In genomic region chr13:46748138-46748873, GRCm38 (mm10) we compare ENCODE assay signal across 27 mouse cellular contexts. TPM values are rescaled to one million over a fixed set of nuclear protein-coding genes. Genes with fewer than 3 reads are reported as not detected.
A peak's percentile ranks its signal among the peaks of the same experiment; 100 is the strongest.
DNase-seq lines count a peak whose midpoint lies in the region; ATAC-seq and TF ChIP-seq lines count a peak whose summit lies in the region.
"Had no signal": no experiment of that assay in that cellular context is flagged by ENCODE, and none has a peak within 500 bp of the region (broad histone marks: within the 10 kb centered on the region; RNA-seq: fewer than 3 reads in every experiment).

No protein-coding gene starts in this region.

- no peaks in the 10 kb centered on the region for H3K27me3 ChIP-seq in MEL (ENCODE audit: control insufficient read depth in 1 of 2, insufficient read depth in 2 of 2, low read length in 2 of 2)
- no peaks in the 10 kb centered on the region for H3K27me3 ChIP-seq in liver, embryonic 13.5 days
- H3K27me3 ChIP-seq: CH12.LX; forebrain, embryonic 12.5 days; heart, embryonic 12.5 days; hindbrain, embryonic 13.5 days; limb, embryonic 15.5 days had no signal

- peak overlapping the region; percentile 9; the same call in 1 of the 2 replicates for H3K4me2 ChIP-seq in liver, embryonic 13.5 days
- H3K4me2 ChIP-seq: forebrain, embryonic 12.5 days; heart, embryonic 12.5 days; hindbrain, embryonic 13.5 days; limb, embryonic 15.5 days had no signal

- ATAC-seq in erythroid progenitor cell, adult 5-6 weeks (replicated peaks; ENCODE audit: low FRiP score, poor library complexity, severe bottlenecking), result 0 out of 2 replicates have a peak, but pooled peaks have one; percentile 28
- ATAC-seq in liver, embryonic 13.5 days (ENCODE audit: low read depth), result peak; percentile 94
- peak; percentile 93 for ATAC-seq in megakaryocyte progenitor cell, adult 5-6 weeks (replicated peaks; ENCODE audit: poor library complexity)
- ATAC-seq: forebrain, postnatal 0 days; lung, postnatal 0 days had no signal

- 18% methylated on average over 5 of the region's 5 CpGs for WGBS in liver, embryonic 13.5 days (ENCODE audit: insufficient replicate concordance)

- peaks cover 14 to 15% of the 10 kb centered on the region in 2 experiments for H3K4me1 ChIP-seq in MEL (ENCODE audit: control insufficient read depth in 1 of 2, insufficient read depth in 2 of 2, low read length in 2 of 2)
- H3K4me1 ChIP-seq in liver, embryonic 13.5 days (replicated peaks), result peaks cover 23% of the 10 kb centered on the region
- H3K4me1 ChIP-seq: forebrain, embryonic 12.5 days; hindbrain, embryonic 13.5 days; limb, embryonic 10.5 days; limb, embryonic 15.5 days had no signal

- TF ChIP-seq EP300 in MEL (IDR thresholded peaks at IDR 0.05; ENCODE audit: low read depth in 1 of 2, low read length in 2 of 2), result peak in 1 of 2 experiments; percentile 55; a peak in 2 of 4 replicates

- no peak for TF ChIP-seq CTCF in MEL (IDR thresholded peaks at IDR 0.05 in 2 of 3, conservative IDR thresholded peaks at IDR 0.05 in 1 of 3; ENCODE audit: control insufficient read depth in 1 of 3, insufficient read depth in 1 of 3, low read depth in 2 of 3, low read length in 3 of 3, poor library complexity in 1 of 3, severe bottlenecking in 1 of 3)

- peak overlapping the region in 1 of 2 experiments; percentile 28; a peak in 1 of 4 replicates for H3K4me3 ChIP-seq in MEL (ENCODE audit: control insufficient read depth in 1 of 2, insufficient read depth in 1 of 2, low read depth in 2 of 2, low read length in 2 of 2)
- no peak overlapping the region for H3K4me3 ChIP-seq in liver, embryonic 13.5 days (replicated peaks)
- H3K4me3 ChIP-seq: erythroblast, embryonic 14.5 days; forebrain, embryonic 12.5 days; heart, embryonic 12.5 days; hindbrain, embryonic 13.5 days; limb, embryonic 10.5 days; limb, embryonic 15.5 days had no signal

- H3K27ac ChIP-seq in MEL (ENCODE audit: control insufficient read depth, low read depth, low read length), result peak overlapping the region; percentile 64
- no peak overlapping the region for H3K27ac ChIP-seq in liver, embryonic 13.5 days
- H3K27ac ChIP-seq: forebrain, embryonic 12.5 days; hindbrain, embryonic 13.5 days; limb, embryonic 10.5 days; limb, embryonic 15.5 days had no signal

- H3K9me3 ChIP-seq in MEL (replicated peaks; ENCODE audit: insufficient read depth, low read length), result no peaks in the 10 kb centered on the region
- H3K9me3 ChIP-seq in liver, embryonic 13.5 days (replicated peaks), result no peaks in the 10 kb centered on the region
- H3K9me3 ChIP-seq: forebrain, embryonic 12.5 days; heart, embryonic 12.5 days; hindbrain, embryonic 13.5 days; limb, embryonic 10.5 days; limb, embryonic 15.5 days had no signal

- H3K79me2 ChIP-seq in MEL (ENCODE audit: control insufficient read depth, insufficient read depth, low read length, poor library complexity), result no peaks in the 10 kb centered on the region

- no peak for TF ChIP-seq POLR2A in MEL (IDR thresholded peaks at IDR 0.05; ENCODE audit: control insufficient read depth in 1 of 2, insufficient read depth in 1 of 2, low read depth in 1 of 2, low read length in 2 of 2, poor library complexity in 1 of 2)

- DNase-seq in MEL (ENCODE audit: low read depth, low spot score), result peak; percentile 67
- DNase-seq in liver, embryonic 13.5 days, result peak; percentile 24
- DNase-seq in testis, postnatal 14 days (ENCODE audit: low spot score), result no peak
- DNase-seq in urinary bladder, adult 2 months (ENCODE audit: low spot score), result no peak
- DNase-seq in lung, adult 18-20 months, result no peak
- DNase-seq: adrenal gland, postnatal 10 days; cerebellum, adult 11-12 months; cerebellum, adult 9-11 months; forebrain, postnatal 0 days; heart, adult 18-20 months; heart, postnatal 4 days; kidney, adult 11 months; kidney, postnatal 4 days; layer of hippocampus, postnatal 36 days; lung, postnatal 4 days; midbrain, embryonic 14.5 days; thymus, postnatal 14 days had no signal

- peaks cover 0 to 14% of the 10 kb centered on the region in 2 experiments; a peak in 2 of 4 replicates for H3K36me3 ChIP-seq in MEL (ENCODE audit: control insufficient read depth in 1 of 2, insufficient read depth in 2 of 2, low read length in 2 of 2)
- no peaks in the 10 kb centered on the region; the same call in 1 of the 2 replicates for H3K36me3 ChIP-seq in liver, embryonic 13.5 days

- TF ChIP-seq RAD21 in MEL (IDR thresholded peaks at IDR 0.05; ENCODE audit: low read depth, low read length), result no peak

- no peak overlapping the region for H3K9ac ChIP-seq in MEL (ENCODE audit: control insufficient read depth, low read depth, low read length, poor library complexity, severe bottlenecking)
- H3K9ac ChIP-seq in liver, embryonic 13.5 days, result no peak overlapping the region
- H3K9ac ChIP-seq: forebrain, embryonic 12.5 days; forebrain, postnatal 0 days; heart, embryonic 12.5 days; hindbrain, embryonic 13.5 days; limb, embryonic 15.5 days had no signal

TF ChIP-seq in MEL, 35 proteins besides CTCF, POLR2A, EP300 and RAD21:
- TF ChIP-seq NRF1 (IDR thresholded peaks at IDR 0.05; ENCODE audit: insufficient read depth, low read depth, low read length, poor library complexity, severe bottlenecking), result no peak
- no peak for TF ChIP-seq USF2 (IDR thresholded peaks at IDR 0.05; ENCODE audit: borderline replicate concordance in 1 of 2, insufficient read depth in 1 of 2, low read depth in 1 of 2, low read length in 2 of 2)
- no peak for TF ChIP-seq ZMIZ1 (IDR thresholded peaks at IDR 0.05; ENCODE audit: low read depth, low read length)
- peak; percentile 51; the same call in 1 of the 2 replicates for TF ChIP-seq TCF12 (IDR thresholded peaks at IDR 0.05; ENCODE audit: low read depth, low read length)
- no peak for TF ChIP-seq BHLHE40 (IDR thresholded peaks at IDR 0.05; ENCODE audit: borderline replicate concordance, low read depth, low read length)
- no peak for TF ChIP-seq TBP (IDR thresholded peaks at IDR 0.05; ENCODE audit: low read depth, low read length)
- TF ChIP-seq ETS1 (IDR thresholded peaks at IDR 0.05; ENCODE audit: low read depth, low read length), result peak; percentile 41; the same call in 1 of the 2 replicates
- TF ChIP-seq ZKSCAN1 (IDR thresholded peaks at IDR 0.05; ENCODE audit: low read depth, low read length), result no peak
- peak; percentile 9; the same call in 1 of the 2 replicates for TF ChIP-seq RCOR1 (IDR thresholded peaks at IDR 0.05; ENCODE audit: low read depth, low read length)
- no peak for TF ChIP-seq ELF1 (IDR thresholded peaks at IDR 0.05; ENCODE audit: low read depth, low read length)
- no peak for TF ChIP-seq MAFK (IDR thresholded peaks at IDR 0.05; ENCODE audit: borderline replicate concordance, low read depth, low read length)
- TF ChIP-seq ZNF384 (IDR thresholded peaks at IDR 0.05; ENCODE audit: low read depth, low read length), result no peak
- no peak for TF ChIP-seq NELFE (IDR thresholded peaks at IDR 0.05; ENCODE audit: low read depth, low read length)
- no peak for TF ChIP-seq ZC3H11A (IDR thresholded peaks at IDR 0.05; ENCODE audit: low read depth, low read length)
- no peak for TF ChIP-seq JUND (IDR thresholded peaks at IDR 0.05; ENCODE audit: low read depth, low read length)
- peak; percentile 47 for TF ChIP-seq GATA1 (IDR thresholded peaks at IDR 0.05; ENCODE audit: low read depth, low read length)
- TF ChIP-seq MYC (IDR thresholded peaks at IDR 0.05; ENCODE audit: low read depth, low read length), result no peak
- no peak for TF ChIP-seq SIN3A (IDR thresholded peaks at IDR 0.05; ENCODE audit: low read length)
- no peak for TF ChIP-seq MEF2A (IDR thresholded peaks at IDR 0.05; ENCODE audit: extremely low read depth, insufficient replicate concordance, low read depth, low read length, poor library complexity, severe bottlenecking)
- no peak for TF ChIP-seq SMC3 (IDR thresholded peaks at IDR 0.05; ENCODE audit: low read depth, low read length)
- no peak for TF ChIP-seq MAX (IDR thresholded peaks at IDR 0.05; ENCODE audit: low read length)
- TF ChIP-seq TAL1 (IDR thresholded peaks at IDR 0.05; ENCODE audit: low read length), result peak; percentile 30
- no peak for TF ChIP-seq KAT2A (conservative IDR thresholded peaks at IDR 0.05; ENCODE audit: low read depth, low read length)
- no peak for TF ChIP-seq HCFC1 (IDR thresholded peaks at IDR 0.05; ENCODE audit: low read depth, low read length)
- no peak for TF ChIP-seq MAZ (IDR thresholded peaks at IDR 0.05; ENCODE audit: low read depth, low read length)
- no peak for TF ChIP-seq E2F4 (IDR thresholded peaks at IDR 0.05; ENCODE audit: borderline replicate concordance, low read depth, low read length)
- TF ChIP-seq POLR2AphosphoS2 (IDR thresholded peaks at IDR 0.05; ENCODE audit: low read length), result no peak
- no peak for TF ChIP-seq UBTF (IDR thresholded peaks at IDR 0.05; ENCODE audit: borderline replicate concordance, insufficient read depth, low read depth, low read length)
- TF ChIP-seq CHD1 (IDR thresholded peaks at IDR 0.05; ENCODE audit: low read depth, low read length), result no peak
- TF ChIP-seq CHD2 (IDR thresholded peaks at IDR 0.05; ENCODE audit: low read length), result no peak
- TF ChIP-seq POLR2AphosphoS5 (IDR thresholded peaks at IDR 0.05; ENCODE audit: borderline replicate concordance, low read depth, low read length), result no peak
- no peak for TF ChIP-seq MYB (IDR thresholded peaks at IDR 0.05; ENCODE audit: low read depth, low read length)
- no peak; the same call in 1 of the 2 replicates for TF ChIP-seq MXI1 (IDR thresholded peaks at IDR 0.05; ENCODE audit: low read depth, low read length)
- no peak for TF ChIP-seq GABPA (IDR thresholded peaks at IDR 0.05; ENCODE audit: low read depth, low read length)
- TF ChIP-seq USF1 (IDR thresholded peaks at IDR 0.05; ENCODE audit: low read depth, low read length), result no peak

RNA-seq across cellular contexts. Expression of gene Nup153, which starts 20.6 kb away (rescaled TPM):
- total RNA-seq in MEL (2012; rRNA removed), result 64.6 and 66.1 TPM in 2 replicates
- 100 to 1,000 TPM in 1 of 2 experiments, 10 to 100 TPM in 1; 82.8 to 221 TPM for polyA plus RNA-seq in MEL (2012; ENCODE audit: insufficient read depth in 1 of 2, insufficient read length in 2 of 2, low read depth in 1 of 2, low replicate concordance in 2 of 2, missing spikeins in 1 of 2)
- 135 and 150 TPM in 2 replicates for total RNA-seq in erythroid progenitor cell, adult 5-6 weeks (2015; ENCODE audit: low replicate concordance)
- total RNA-seq in erythroid progenitor cell, adult 5-6 weeks (2017; ENCODE audit: low replicate concordance), result 120 and 128 TPM in 2 replicates
- polyA plus RNA-seq in liver, embryonic 13.5 days (2015; fragmentation: Nextera tagmentation; extraction: Ambion mirVana), result 18.6 and 20.7 TPM in 2 replicates
- total RNA-seq in megakaryocyte progenitor cell, adult 5-6 weeks (2015), result 96.9 and 126 TPM in 2 replicates
- total RNA-seq in megakaryocyte progenitor cell, adult 5-6 weeks (2017), result 67.7 and 72.3 TPM in 2 replicates
- polyA plus RNA-seq in urinary bladder, adult 2 months (2012; rRNA removed), result 31.2 and 36.7 TPM in 2 replicates

Comparison
In these comparisons a context has a peak if more than half of its experiments do, and no peak if none do; other contexts are left out.
1. DNase-seq: peak in MEL (single experiment) and liver, embryonic 13.5 days (single experiment); none in testis, postnatal 14 days (single experiment), urinary bladder, adult 2 months (single experiment) and lung, adult 18-20 months (0 of 2).
2. ATAC-seq: peak in every context shown above with its lines; median percentile 94 in liver, embryonic 13.5 days; 93 in megakaryocyte progenitor cell, adult 5-6 weeks; 28 in erythroid progenitor cell, adult 5-6 weeks.